Mouse (Mus musculus): ENCODE data around the gene Myo16.

Gene Myo16

GRCm38 (mm10) chr8:10548003-10548584 lies 394.4 kb downstream of the Myo16 start:
- no peak for DNase-seq (ENCODE audit: low spot score)

GRCm38 (mm10) chr8:10549434-10549833 lies 395.7 kb downstream of the Myo16 start:
- no peak for DNase-seq (ENCODE audit: low spot score)

DNA sequence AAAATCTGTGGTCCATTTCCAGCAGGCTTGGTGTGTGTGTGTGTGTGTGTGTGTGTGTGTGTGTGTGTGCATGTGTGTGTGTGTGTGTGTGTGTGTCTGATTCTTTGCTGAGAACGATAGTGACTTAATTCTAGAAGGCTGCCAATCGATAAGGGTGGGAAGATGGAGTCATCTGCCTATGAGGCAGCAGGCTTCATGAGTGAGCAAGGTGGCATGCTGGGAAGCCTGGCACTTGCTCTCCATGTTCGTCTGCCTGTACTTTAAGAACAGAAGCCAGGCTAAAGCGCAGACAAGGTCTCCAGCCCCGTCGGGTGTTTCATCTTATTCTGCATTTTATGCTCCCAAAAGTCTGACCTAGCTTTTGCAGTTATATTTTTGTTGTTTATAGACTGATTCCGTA lies 404.2 kb downstream of the Myo16 start:
- no peak for DNase-seq (ENCODE audit: low spot score)

DNA sequence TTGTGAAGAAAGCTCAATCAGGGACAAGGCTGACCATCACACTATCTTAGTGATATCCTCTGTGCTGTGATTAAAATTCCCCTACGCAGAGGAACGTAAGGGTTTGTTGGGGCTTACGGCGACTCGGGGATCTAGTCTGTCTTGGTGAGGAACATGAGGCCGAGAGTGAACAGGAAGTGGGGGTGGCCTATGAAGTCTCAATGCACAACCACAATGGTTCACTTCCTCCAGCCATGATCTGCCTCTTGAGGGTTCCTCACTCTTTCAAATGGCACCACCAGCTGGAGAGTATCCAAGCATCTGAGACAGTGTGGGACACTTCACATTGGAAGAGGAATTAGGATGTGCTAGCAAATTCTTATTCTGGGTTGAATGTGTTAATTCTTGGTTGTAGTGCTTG lies 405.8 kb downstream of the Myo16 start:
- no peak for DNase-seq (ENCODE audit: low spot score)

DNA sequence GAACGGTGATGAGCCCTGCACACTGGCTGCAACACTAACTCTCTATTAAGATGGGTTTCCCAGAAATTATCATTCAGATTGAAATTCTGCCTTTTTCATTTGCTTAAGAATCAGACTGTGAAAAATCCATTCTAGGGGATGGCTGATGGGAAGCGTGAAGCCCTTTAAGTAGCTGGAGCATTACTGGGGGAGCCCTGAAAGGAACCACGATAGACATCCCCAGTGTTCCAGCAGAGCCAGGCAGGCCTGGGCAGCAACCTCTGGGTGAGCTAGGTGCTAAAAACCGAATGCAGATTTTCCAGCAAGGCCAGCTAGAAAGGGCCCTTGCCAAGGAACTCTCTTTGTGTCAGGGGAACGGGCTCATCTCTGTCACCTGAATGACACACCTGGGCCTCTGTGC lies 407.9 kb downstream of the Myo16 start:
- DNase-seq (ENCODE audit: low spot score), result no peak

DNA sequence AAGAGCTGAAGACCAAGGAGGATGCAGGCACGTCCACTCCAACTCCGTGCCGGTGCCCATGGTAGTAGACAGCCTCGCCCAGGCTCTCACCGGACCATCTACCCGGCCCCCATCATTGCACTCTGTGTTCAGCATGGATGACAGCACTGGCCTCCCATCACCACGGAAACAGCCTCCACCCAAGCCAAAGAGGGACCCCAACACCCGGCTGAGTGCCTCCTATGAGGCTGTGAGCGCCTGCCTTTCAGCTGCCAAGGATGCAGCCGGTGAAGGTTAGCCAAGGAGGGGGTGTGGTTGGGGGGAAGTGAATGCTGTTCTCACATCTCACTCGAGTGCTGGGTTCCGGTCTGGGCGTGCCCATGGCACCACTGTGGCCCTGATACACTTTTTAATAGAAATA lies 408.3 kb downstream of the Myo16 start:
- no peak for DNase-seq (ENCODE audit: low spot score)

DNA sequence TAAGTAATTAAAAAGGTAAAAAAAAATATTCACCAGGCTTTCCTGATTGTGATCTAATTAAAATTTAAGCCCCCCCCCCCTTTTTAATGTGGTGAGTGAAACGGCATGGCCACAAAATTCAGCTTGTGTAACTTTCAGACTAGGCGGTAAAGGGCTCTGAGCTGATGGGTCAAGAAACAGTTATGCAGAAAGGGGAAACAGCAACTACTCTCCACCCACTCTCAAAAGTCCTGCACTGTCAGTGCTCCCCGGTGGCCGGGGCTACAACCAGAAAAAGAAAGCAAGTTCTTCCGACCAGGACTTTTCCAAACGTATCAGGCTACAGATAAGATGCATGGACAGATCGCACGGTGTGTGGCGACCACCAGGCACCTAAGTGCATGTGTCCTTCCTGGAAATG lies 408.9 kb downstream of the Myo16 start:
- no peak for DNase-seq (ENCODE audit: low spot score)

- DNase-seq (ENCODE audit: low spot score), result no peak
Measured at GRCm38 (mm10) chr8:10565231-10566029, 411.7 kb downstream of the Myo16 start.

DNA sequence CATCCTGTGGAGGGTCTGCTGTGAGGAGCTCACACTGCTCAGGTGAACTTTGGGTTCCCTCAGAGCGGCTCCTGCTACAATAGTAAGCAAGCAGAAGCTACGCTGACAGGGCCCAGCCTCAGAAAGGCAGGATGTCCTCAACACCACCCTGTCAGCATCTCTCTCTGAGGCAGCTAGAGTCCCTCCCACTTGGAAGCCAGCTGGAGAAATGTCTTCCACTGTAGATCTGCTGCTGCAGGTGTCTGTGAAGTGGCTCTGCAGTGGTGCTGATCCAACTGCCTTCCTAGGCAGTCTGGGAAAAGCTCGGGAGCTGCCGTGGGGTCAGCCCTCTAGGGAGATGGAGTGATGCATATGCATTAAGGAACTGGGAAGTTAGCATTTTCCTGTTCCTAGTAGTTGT lies 414.7 kb downstream of the Myo16 start:
- no peak for DNase-seq (ENCODE audit: low spot score)

- DNase-seq (ENCODE audit: low spot score), result peak; percentile 78
Measured at GRCm38 (mm10) chr8:10574096-10574495, 420.4 kb downstream of the Myo16 start.

DNA sequence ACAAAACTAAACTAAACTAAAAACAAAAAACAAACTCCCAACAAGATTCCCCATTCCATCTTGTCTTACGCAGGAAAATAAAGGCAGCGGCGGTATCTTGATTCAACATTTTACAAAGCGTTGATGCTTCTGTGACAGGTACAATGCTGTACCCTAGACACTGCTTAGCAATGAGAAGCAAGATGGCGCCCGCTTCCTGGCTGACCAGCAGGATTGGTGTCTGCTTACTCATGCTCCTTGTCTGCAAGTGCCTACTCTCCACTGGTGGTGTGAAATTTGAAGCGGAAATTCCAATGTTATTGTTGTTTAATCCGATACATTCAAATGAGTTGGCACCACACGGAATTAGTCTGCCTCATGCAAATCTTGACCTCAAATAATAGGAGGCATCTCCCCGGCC lies 421.5 kb downstream of the Myo16 start:
- DNase-seq (ENCODE audit: low spot score), result no peak

GRCm38 (mm10) chr8:10586956-10587744 lies 433.4 kb downstream of the Myo16 start:
- DNase-seq (ENCODE audit: low spot score), result no peak

DNA sequence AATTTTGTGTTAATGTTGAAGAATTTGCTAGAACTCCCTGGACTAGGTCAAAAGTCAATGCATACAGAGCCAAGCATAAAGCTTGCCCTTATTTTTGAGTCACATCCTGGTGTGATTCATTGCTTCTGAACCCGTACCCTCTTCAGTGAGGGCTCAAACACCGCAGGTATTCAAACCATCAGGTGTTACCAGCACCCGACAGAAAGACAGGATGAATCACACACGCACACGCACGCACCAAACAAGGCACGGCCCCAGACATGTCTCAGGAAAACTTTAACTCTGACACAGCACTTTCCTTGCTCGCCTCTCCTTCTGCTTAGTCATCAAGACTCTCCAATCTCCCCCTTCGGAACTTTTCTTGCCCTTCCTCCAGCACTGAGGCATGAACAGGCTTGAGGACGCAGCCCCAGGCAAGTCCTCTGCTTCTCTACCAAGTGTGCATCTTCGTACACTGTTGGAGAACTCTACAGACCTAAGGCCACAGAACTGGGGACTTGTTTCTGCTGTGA lies 435.8 kb downstream of the Myo16 start:
- DNase-seq (ENCODE audit: low spot score), result no peak

GRCm38 (mm10) chr8:10592917-10593316 lies 439.2 kb downstream of the Myo16 start:
- no peak for DNase-seq (ENCODE audit: low spot score)

DNA sequence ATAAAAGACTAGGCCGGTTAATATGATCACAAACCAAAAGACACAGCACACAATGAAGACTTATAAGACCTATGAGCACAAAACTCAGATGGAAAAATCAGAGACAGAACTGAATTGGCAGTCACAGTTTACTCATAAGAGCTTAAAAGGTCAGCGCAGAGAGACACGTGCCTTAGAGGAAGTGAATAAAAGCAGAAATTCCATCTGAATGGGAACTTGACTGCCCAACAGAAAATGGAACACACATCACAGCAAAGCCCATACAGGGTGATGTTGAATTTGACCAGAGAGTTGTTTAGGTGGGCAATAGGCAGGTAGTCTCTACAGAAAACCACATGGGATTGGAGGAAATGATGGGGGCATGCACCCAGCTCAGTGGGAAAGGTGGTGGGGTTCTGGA lies 442.6 kb downstream of the Myo16 start:
- DNase-seq (ENCODE audit: low spot score), result no peak

DNA sequence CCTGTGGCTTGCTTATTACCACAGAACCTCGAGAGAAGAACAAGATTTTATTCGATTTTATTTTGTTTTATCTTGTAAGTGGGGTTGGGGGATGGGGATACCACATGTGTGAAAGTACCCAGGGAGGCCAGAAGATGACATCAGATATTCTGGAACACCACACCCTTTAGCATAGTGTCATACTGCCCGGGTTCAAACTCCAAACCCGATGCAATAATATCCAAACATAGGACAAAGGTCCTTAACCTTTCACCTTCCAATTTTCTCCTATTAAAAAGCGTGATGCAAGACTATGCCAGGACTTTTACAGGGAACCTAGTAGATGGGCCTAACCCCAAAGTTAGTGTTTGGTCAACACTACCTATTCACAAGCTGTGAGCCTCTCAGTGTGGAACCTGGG lies 443.9 kb downstream of the Myo16 start:
- DNase-seq (ENCODE audit: low spot score), result no peak

- DNase-seq (ENCODE audit: low spot score), result no peak
Measured at GRCm38 (mm10) chr8:10598889-10599288, 445.2 kb downstream of the Myo16 start.

DNA sequence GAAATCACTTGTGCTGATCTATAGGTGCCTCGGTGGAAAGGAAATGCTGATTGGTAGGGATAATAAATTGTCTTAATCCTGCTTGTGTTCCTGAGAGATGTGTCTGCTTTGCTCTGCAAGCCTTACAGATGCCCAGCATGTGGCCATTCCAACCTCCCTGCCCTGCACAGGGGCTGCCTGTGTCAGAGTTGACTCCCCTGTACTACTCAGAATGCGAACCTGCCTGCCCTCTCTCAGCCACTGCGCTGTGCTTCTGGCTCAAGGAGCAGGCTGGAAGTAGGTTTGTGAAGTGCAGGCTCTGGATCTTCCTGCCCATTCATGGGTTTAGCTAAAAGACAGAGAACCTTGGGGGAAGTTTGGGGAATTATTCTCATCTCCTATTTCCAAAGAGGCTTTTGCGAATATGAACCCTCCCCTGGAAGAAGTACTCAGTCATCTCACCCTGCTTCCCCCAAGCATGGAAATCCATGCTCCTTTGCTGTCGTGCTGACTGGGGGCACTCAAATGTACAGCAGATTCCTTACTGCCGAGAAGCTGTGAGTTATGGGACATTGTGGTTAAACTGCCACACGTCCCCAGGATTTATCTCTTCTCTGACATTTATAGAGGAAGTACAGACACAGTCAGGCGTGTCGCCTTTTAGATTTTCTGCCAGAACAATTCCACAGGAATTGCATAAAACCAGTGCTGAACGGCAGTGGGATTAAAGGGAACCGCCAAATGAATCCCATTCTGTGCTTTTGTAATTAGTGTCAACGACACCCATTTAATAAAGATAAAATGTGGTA lies 452.5 kb downstream of the Myo16 start:
- DNase-seq (ENCODE audit: low spot score), result no peak

DNA sequence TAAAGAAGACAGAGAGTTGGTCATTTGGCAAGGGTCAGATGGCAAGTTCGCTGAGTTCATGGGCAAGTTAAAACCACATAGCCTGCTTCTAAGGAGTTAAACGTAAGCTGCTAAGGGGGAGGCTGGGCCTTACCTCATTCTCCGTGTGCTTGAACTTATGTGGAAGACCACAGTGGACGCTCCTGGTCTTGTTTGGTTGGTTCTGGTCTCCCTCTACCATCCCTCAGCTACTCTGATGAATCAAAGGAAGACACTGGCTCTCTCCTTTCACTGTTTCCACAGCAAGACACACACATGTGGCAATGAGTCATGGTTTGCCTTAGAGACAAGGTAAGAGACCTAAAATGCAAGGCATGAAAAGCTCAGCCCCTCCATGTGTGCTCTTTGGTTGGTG lies 453.1 kb downstream of the Myo16 start:
- no peak for DNase-seq (ENCODE audit: low spot score)

DNA sequence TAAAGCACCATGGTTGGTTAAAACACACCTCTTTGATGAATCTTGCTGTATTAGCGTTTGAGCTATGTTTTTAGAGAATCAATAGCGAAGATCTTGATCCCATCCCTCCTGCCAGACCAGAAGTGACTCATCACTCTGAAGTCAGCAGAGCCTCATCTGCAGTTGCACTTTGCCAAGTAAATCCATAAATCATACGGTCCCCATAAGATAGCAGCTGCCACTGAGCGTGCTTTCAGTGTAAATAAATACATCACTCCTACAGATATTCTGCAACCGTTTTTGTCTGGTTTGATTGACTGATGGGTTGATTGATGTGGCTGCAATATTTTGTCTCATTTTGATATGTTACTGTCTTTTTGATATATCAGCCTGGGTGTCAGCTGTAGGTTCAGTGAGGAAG lies 457.9 kb downstream of the Myo16 start:
- no peak for DNase-seq (ENCODE audit: low spot score)

DNA sequence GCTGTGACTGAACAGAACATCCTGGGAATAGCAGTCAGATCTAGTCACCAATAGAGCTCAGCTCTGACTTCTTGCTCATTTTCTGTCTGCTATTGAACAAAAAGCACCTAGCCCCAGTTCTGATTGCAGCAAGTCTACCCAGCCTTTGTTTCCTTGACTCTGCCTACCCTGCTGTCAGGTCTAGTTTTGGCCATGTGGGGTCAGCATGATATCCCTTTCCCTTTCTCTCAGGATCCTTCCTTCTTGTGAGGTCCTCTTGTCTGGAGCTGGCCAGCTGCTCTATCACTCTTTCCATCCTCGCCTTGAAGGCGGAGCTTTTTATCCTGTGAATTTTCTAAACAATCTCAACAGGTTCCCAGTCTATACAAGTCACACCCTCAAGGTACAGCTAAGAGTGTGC lies 459.7 kb downstream of the Myo16 start:
- DNase-seq (ENCODE audit: low spot score), result peak; percentile 12

- peak; percentile 37 for DNase-seq (ENCODE audit: low spot score)
Measured at GRCm38 (mm10) chr8:10619689-10620088, 466.0 kb downstream of the Myo16 start.
